Mouse (Mus musculus) thymus, adult 2 months (tissue): Measurements from ENCODE around the gene Fer1l4.

Source experiments
- CTCF ChIP-seq: fragments of 200-500 bp; IDR thresholded peaks from 2 replicates; pipeline ENCODE4 v1.5.1; 2012; ENCODE audit warnings: mild to moderate bottlenecking, control low read depth, low read length, moderate library complexity, borderline replicate concordance; ENCODE audit not compliant: control insufficient read depth, poor library complexity, insufficient read depth; ENCODE audit errors: extremely low read depth
- POLR2A ChIP-seq: fragments of 200-500 bp; IDR thresholded peaks from 2 replicates; pipeline ENCODE4 v1.6.1; 2012; ENCODE audit warnings: mild to moderate bottlenecking, low read length, control low read depth, moderate library complexity; ENCODE audit not compliant: control insufficient read depth, poor library complexity, insufficient read depth; ENCODE audit errors: extremely low read depth

GRCm38 (mm10) chr2:155985776-155986175 lies 67.0 kb downstream of the Fer1l4 start:
- TF ChIP-seq POLR2A: 0 out of 2 replicates have a peak, but pooled peaks have one; percentile 34
- peak; percentile 18; the same call in 1 of the 2 replicates for TF ChIP-seq CTCF
